Mouse (Mus musculus) CD8-positive naive resting alpha-beta T cell, adult 2 months (primary cell): ENCODE measurements around the gene Palm2.

Experiments
- DNase-seq, 2 experiments: peaks; one replicate each; pipeline ENCODE4 v3.0.0; 2022; ENCODE audit warnings: low read depth in 2 of 2, low spot score in 2 of 2

Palm2 gene

GRCm38 (mm10) chr4:57612716-57613115, 178.7 kb downstream of the Palm2 start:
- DNase-seq = no peak

DNA sequence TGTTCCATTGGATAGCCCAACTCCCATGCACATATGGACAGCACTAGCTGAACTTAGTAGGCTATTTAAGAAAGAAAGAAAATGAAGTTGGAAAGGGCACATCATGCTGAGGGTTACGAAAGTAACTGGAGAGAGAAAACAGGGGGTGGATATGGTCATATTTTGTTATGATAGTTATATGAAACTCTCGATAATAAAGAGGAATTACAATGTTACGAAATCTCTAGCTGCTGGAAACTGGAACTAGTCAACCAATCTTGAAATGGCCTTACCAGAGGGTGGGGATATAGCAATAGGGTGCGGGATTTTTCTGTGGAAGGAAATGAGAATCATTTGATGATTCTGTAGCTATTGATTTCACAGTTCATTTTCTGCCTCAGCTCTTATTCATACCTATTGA, 180.6 kb downstream of the Palm2 start:
- no peak for DNase-seq

DNA sequence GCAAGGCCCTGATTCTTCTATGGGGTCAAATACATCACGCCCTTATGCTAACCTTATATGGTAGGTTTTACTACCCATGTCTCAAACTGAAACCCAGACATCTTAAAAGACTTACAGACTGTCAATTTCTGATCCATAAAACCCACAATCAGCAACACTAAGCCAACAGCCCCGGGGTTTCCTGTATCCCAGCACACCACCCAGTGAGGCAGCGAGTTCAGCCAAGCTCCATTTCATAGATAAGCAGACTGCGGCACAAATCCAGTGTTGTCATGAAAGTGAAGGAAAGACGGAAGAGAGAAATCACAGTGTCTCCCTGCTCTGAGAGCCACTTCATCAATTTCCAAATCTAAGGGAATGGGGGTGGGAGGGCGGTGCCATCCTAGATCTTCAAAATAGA, 184.7 kb downstream of the Palm2 start:
- no peak for DNase-seq

DNA sequence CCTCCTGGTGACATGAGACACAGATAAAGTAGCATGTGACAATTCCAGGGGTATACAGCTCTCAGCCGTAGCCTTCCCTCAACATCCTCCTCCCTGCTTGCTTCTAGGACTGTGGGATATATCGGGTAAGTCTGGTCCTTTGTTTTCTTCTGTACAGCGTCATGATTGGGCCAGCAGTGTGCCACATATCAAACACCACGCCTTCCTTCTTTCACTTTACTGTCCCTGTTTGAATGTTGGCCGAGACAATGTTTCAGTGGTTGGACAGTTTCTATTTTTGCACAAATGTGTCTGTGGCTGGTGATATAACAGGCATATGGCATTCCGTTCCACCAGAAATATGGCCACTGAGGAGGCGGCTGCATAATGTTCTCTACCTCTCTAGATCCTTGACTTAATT, 188.8 kb downstream of the Palm2 start:
- DNase-seq = no peak

DNA sequence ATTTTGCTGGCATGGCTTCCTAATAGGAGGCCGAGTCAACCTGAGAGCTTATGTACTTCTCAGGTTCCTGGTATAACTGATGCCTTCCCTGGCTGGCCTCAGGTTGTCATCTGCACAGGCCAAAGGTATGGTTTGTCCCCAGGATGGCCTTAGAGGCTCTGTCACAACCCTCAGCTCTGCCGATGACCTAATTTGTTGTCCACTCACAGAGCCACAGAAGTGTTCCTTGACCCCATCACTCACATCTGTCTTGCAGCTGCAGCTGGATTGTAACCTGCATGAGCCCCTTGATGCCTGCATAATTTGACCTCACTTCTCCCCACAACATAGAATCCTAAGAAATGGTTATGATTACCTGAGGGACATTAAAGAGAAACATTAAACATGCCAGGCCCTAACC, 190.8 kb downstream of the Palm2 start:
- DNase-seq = no peak

DNA sequence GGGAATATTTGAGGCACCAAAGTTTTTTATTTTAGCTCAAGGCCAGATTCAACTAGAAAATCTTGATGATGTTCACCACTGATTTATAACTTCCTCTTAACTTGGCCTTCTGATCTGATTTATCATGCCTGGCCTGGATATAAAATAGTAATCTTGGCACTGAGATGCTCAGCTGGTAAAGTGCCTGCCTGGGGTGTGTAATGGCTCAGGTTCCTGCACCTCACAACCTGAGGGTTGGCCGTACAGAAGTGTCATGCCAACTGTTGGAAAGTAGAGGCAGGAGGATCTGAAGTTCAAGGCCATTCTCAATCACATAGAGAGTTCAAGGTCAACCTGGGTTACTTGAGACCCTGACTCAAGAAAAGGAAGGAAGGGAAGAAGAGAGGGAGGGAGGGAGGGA, 191.3 kb downstream of the Palm2 start:
- no peak for DNase-seq

- no peak for DNase-seq
These were observed 191.7 kb downstream of the Palm2 start for GRCm38 (mm10) chr4:57625756-57626155.

GRCm38 (mm10) chr4:57626921-57627320, 192.9 kb downstream of the Palm2 start:
- DNase-seq = no peak

GRCm38 (mm10) chr4:57632386-57632785, 198.3 kb downstream of the Palm2 start:
- DNase-seq = no peak

DNA sequence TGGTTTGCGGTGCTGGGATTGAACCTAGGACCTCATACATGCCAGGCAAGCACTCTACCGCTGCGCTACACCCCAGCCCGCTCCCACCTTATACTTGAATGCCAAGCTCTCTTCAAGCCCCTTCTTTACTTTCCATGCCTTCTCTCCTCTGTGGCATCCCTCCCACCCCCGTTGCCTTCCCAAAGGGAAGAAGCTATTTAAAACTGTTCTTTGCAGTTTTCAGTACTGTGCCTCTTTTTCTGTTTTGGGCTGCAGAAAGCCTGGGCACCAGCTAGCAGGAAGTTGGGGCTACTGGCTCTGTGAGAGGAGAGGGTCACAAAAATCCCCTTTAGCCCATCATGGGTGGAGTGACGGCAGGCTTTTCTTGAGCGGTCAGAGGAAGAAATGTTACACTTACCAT, 199.0 kb downstream of the Palm2 start:
- no peak for DNase-seq

DNA sequence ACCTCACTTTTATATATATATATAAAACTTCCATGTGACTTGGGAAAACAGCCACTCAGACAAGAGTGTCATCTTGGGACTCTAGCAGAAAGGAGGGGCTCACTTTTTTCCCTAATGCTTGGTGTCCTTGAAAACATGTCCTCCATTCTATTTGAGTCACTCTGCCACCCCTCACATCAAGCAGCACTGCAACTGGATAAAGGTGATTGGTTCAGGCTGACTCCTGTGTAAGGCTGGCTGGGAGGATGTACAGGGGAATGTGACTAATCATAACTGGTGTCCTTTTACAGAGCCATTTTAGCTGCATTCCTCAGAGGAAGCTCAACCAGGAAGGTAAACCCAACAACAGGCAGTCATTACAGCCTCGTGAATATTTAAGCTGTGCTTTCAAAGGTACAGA, 200.9 kb downstream of the Palm2 start:
- DNase-seq = no peak

- no peak for DNase-seq
These were observed 202.9 kb downstream of the Palm2 start for GRCm38 (mm10) chr4:57636782-57637482.

GRCm38 (mm10) chr4:57637636-57638386, 203.8 kb downstream of the Palm2 start:
- DNase-seq = no peak

DNA sequence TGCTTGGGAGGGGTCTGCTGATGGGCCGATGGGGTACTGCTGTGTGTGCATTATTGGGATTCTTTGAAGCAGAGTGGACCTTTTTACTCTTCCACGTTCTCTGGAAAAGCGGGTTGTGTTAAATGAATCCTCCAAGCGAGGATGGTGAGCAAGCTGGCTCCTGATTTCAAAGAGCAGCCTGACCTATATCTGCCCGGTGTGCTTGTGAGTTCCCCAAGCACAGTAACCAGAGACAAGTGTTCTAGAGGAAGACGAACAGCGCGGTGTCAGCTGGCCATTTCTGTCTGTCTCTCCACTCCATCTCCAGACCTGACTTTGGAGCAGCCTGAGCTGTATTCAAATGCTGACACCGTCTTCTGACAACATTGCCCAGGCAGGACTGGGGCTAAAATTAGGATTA, 204.9 kb downstream of the Palm2 start:
- no peak for DNase-seq

GRCm38 (mm10) chr4:57640222-57640621, 206.2 kb downstream of the Palm2 start:
- DNase-seq = peak; percentile 45 to 52

GRCm38 (mm10) chr4:57640971-57641370, 206.9 kb downstream of the Palm2 start:
- no peak for DNase-seq

- no peak for DNase-seq
These were observed 216.9 kb downstream of the Palm2 start for GRCm38 (mm10) chr4:57650994-57651393.

- DNase-seq = no peak
These were observed 217.5 kb downstream of the Palm2 start for GRCm38 (mm10) chr4:57651547-57651946.

DNA sequence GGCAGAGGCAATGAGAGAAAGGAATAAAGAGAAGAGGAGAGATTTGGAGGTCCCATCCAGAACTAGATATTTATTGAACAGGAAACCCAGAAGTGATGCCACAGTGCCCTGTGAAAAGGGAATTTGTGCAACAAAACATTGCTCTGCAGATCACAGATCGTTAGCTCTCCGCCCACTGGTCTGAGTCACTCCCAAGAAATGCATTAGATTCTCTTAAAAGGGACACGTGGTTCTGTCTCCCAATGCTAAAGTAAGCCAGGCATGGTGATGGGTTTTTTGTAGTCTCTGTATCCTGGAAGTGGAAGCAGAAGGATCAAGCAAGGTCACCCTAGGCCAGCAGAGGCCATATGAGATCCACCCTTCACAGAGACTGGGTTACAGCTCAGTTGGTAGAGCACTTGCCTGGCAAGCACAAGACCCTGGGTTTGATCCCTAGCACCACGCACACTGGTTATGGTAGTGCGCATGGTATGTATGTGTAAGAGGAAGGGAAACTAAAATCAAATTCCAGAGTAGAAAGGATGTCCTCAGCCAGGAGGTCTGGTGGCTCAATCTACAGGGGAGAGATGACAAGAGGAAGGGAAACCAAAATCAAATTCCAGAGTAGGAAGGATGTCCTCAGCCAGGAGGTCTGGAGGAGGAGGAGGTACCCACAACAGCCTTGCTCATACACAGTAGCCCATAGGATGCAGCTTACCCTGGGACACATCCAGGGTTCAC, 218.3 kb downstream of the Palm2 start:
- no peak for DNase-seq

DNA sequence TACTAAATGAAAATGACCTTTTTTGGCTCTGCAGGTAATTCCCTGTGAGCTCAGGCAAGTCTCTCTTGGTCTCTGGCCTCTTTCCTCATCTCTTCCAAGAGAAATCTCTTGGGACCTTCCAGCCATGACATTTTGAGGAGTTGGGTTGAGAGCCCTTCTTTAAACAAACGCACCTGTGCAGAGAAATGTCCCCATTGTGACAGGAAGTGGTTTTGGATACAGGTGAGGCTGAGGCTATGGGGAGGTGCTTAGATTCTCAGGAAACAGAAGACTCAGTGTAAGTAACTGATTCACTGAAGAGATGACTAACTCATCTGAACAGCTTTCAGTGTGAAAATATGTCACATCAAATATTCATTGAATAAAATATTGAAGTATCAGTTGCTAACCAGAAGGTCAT, 221.9 kb downstream of the Palm2 start:
- no peak for DNase-seq

DNA sequence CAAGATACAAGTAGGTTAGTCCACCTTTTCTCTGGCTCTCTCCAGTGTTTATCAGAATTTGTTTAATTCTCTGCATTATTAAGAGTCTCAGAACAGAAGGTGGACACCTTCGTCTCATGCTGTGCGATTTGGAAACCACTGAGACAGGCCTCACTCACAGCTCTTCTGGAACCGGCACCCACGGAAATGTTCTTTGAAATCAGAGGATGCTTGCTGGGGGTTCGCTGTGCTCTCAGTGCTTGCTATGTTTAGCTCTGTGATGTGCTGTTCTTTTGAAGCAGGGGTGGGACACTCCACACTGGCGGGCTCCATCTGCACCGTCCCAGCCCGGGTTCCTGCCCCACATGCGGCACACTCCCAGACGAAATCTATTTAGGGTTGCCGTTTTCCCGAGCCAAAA, 222.3 kb downstream of the Palm2 start:
- DNase-seq = peak in 1 of 2 experiments; percentile 15

- no peak for DNase-seq
These were observed 222.8 kb downstream of the Palm2 start for GRCm38 (mm10) chr4:57656861-57657260.
